Mouse (Mus musculus) CD4-positive helper T cell, adult 2 months (primary cell): ENCODE measurements around the gene Ssh1.

Experiments used
- DNase-seq: peaks from one replicate; pipeline ENCODE4 v3.0.0-alpha.2; 2012; ENCODE audit warnings: low read depth, missing footprints, low spot score

Ssh1 gene

GRCm38 (mm10) chr5:113966452-113967150 lies 27.1 kb downstream of the Ssh1 start:
- no peak for DNase-seq

GRCm38 (mm10) chr5:113965659-113966185 lies 28.0 kb downstream of the Ssh1 start:
- DNase-seq, result no peak

- DNase-seq, result no peak
Observed at GRCm38 (mm10) chr5:113964972-113965371, 28.7 kb downstream of the Ssh1 start.

GRCm38 (mm10) chr5:113961776-113962175 lies 31.9 kb downstream of the Ssh1 start:
- no peak for DNase-seq

DNA sequence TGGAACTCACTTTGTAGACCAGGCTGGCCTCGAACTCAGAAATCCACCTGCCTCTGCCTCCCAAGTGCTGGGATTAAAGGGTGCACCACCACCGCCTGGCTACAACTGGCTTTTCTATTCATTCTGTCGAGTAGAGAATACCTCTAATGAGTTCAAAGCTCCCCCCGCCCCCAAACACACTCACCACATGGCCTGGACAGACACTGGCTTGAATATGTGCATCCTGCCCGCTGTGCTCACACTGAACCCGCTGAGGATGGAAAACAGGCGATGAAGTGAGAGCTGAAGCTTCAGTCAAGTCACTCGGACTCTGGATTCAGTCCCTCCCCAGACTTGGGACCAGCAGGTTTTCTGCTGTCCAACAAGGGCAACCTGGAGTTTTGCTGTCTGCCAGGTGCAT lies 33.3 kb downstream of the Ssh1 start:
- no peak for DNase-seq

- no peak for DNase-seq
Observed at GRCm38 (mm10) chr5:113959039-113959438, 34.7 kb downstream of the Ssh1 start.

- peak; percentile 84 for DNase-seq
Observed at GRCm38 (mm10) chr5:113956510-113956909, 37.2 kb downstream of the Ssh1 start.

DNA sequence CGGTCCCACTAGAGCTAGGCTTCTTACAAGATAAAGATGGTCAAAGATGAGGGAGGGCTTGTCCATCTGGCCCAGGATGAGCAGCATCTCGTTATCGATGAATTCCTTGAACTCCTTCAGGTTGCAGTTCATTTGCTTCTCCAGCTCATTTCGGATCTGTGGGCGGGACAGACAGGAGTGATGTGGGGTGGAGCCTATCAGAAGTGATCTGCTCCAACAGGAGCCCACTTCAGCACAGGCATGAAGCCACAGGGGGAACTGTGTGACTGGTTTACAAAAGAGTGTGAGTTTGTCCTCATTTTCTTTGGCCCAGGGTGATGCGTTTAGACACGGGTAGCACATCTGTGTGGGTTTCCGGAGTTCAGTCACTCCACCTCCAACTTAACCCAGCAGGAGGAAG lies 38.0 kb downstream of the Ssh1 start:
- DNase-seq, result no peak

DNA sequence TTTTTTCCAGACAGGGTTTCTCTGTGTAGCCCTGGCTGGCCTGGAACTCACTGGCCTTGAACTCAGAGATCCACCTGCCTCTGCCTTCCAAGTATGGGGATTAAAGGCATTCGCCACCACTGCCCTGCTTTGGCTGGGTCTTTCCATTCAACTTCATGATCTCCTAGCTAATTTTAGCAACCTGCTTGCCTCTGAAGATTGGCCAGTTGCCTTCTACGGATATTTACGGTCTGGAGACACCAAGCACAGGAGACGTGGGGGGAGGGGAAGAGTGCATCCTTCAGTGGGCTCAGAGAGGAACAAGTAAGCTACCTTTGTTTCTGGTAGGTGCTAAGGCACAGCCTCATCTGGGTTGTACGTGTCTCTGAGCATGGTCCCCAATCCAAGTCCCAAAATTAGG lies 38.4 kb downstream of the Ssh1 start:
- DNase-seq, result no peak

GRCm38 (mm10) chr5:113954421-113954820 lies 39.3 kb downstream of the Ssh1 start:
- peak; percentile 73 for DNase-seq

DNA sequence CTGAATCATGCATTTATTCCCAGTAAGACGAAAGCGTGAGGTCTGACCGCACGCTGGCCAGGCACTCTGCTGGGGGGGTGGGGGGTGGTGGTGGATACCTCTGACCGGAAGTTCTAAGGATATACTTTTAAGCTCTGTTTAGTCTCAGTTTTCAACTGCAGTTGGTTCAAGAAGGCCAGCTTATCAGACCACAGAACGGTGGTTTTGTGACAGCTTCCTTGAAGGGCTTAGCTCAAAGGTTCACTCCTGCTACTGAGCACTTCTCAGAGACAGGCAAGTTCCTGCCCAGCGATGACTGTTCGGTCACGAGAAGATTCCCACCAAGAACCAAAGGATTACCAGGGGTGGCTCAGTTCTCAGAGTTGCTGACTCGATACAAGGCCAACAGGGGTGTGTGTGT lies 41.2 kb downstream of the Ssh1 start:
- no peak for DNase-seq

DNA sequence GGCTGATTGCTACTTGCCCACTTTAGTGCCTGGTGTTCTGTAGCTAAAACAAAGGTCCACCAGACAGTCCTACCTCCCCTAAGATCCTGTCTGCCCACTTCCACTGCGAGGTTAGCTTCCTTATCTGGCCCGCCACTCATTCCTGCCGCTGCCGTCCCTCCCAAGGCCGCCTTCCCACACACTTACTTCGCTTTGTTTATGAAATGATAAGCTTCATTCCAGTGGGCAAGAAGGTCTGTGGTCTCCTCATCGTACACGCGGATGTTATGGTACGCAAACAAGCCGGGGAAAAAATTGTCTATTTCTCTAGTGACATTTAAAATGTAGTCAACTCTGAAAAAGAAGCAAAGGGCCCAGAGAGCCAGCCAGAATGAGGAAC lies 42.0 kb downstream of the Ssh1 start:
- DNase-seq, result no peak

- no peak for DNase-seq
Observed at GRCm38 (mm10) chr5:113950786-113951692, 42.7 kb downstream of the Ssh1 start.

GRCm38 (mm10) chr5:113950133-113950532 lies 43.6 kb downstream of the Ssh1 start:
- DNase-seq, result no peak

DNA sequence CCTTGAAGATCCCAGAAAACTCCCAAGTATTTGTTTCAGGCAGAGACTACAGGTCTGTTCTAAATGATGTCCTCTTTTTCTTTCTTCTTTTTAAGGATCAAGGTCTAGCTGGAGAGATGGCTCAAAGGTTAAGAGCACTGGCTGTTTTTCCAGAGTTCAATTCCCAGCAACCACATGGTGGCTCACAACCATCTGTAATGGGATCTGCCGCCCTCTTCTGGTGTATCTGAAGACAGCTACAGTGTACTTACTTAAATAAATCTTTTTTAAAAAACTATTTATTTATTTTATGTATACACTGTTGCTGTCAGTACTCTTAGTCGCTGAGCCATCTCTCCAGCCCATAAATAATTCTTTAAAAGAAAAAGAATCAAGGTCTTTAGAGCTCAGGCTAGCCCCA lies 46.4 kb downstream of the Ssh1 start:
- no peak for DNase-seq

- DNase-seq, result no peak
Observed at GRCm38 (mm10) chr5:113945126-113945525, 48.6 kb downstream of the Ssh1 start.

DNA sequence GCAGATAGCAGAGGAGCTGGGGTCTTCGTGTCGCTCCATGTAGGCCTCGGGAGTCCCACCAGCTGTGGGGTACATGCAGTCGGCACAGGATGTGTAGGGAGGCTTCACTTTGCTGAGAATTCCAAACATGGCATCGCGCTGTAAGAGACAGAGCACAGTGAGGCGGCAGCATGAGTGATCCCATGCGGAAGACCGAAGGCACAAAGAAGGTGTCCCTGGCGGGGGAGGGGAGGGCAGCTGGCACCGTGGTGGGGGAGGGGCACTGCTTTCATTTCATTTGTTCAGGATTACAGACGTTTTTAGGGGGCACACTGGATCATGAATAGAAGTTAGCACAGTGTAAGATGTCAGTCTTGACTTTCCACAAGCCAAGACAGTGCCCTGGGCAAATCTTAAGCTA lies 50.4 kb downstream of the Ssh1 start:
- no peak for DNase-seq

DNA sequence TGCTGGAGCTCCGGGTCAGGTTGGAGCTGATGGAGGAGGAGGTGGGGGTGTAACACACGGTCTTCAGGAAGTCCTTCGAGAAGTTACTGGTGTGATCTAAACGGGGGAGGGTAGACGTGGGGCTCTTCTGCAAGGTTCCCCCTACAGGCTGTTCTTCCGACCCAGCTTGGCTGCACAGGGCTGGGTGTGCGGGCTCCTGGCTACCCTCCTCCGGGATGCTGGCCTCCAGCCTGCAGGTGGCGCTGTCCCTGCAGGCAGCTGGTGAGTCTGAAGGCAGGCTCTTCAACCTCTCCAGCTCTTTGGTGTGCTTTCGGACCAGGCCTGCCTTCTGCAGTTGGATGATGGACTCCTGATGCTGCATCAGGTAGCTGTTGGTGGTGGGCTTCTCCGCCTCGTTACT lies 51.1 kb downstream of the Ssh1 start:
- peak; percentile 38 for DNase-seq

DNA sequence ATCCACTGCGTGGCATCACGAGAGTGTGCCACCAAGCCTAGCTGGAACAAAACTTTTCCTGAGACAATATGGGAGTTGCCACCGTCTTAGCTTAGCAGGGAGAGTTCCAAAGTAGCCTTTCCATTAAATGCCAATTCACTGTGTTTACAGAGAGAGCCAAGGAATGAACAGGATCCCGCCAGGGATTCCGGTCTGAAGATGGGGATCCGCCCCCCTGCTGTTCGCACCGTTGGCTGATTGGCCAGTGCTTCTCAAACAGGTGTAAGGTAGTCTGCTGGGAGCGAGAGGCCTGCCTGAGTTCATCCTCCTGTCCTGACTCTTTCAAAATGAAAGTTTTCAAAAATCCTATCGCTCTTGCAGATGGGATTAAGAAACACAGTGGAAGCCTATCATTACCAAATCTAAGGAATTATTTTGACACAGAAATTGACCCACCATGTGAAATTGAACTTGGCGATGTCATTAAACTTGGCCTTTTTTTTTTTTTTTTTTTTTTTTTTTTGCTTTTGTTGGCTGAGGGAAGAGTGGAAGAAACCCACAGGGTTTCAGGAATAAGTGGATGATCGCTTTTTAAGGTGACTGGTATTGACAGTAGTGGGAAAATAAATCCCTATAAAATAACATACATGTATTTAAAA lies 54.3 kb downstream of the Ssh1 start:
- no peak for DNase-seq

DNA sequence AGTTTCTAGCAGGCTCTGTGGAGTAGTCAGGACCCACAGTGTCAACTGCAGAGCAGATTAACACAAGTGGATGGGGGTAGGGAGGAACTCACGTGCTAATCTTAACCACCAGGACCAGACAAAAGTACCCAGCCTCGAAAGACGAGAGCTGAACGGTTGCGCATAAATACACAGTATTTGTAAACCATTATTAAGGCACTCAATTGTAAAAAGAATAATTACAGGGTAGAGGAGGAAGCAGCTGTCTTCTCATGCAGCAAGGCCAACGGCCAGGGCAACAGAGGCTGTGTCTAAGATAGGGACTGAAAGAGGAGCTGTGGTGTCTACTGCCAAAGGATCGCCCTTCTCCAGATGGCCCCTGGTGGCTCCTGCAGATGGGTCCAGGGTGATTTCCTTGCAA lies 56.0 kb downstream of the Ssh1 start:
- DNase-seq, result no peak

DNA sequence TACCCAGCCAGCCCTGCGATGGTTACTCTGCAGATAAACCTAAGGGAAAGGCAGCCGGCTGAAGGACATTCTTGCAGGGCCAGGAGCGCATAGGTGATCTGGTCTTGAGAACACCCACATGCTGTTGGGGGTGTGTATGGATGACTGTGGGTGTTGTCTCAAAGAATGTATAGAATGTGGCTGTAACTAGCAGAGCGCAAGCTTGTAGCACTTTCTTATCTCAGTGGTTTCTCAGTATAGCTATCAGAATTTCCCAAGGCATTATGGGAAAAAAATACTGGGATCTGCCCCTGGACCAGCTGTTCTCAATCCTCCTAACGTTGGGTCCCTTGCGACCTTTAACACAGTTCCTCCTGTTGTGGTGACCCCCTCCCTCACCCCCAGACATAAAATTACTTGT lies 59.8 kb downstream of the Ssh1 start:
- DNase-seq, result no peak

DNA sequence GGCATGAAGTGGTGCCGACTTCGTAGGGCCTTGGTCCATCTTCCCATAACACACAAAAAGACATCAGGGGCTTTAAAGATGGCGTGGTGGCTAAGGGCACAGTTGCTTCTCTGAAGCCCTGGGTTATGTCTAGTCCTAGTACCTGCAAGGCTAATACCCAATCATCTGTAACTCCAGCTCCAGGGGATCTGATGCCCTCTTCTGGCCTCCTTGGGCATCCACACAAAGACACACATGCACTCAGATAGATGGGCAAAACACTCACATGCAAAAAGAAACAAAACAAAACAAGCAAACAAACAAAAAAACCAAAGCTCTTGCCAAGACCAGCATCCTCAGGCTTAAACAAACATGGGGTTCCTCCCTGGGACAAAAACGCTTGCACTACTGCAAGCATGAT lies 60.2 kb downstream of the Ssh1 start:
- DNase-seq, result no peak
